Mouse (Mus musculus) ES-E14 (cell line): ENCODE measurements at regions not wholly inside any gene's neighbourhood (a gene's known extent, or its start where the extent isn't known, plus 50 kb on each side); places are given as distances from the start of the nearest gene placed in this dataset.

ENCODE experiments used
- DNase-seq: peaks from one replicate; pipeline ENCODE4 v3.0.0-alpha.2; 2013; ENCODE audit warnings: low read depth, low spot score
- H3K27ac ChIP-seq: 2 replicates; pipeline ENCODE4 v1.5.1; 2012; ENCODE audit warnings: low read depth, mild to moderate bottlenecking, low read length, moderate library complexity, mixed read lengths; ENCODE audit not compliant: poor library complexity, insufficient read depth, severe bottlenecking
- H3K36me3 ChIP-seq: 2 replicates; pipeline ENCODE4 v1.6.1; 2012; ENCODE audit warnings: mild to moderate bottlenecking, low read length, moderate library complexity, mixed read lengths; ENCODE audit not compliant: control insufficient read depth, poor library complexity, insufficient read depth, severe bottlenecking
- H3K4me1 ChIP-seq, 2 experiments: fragments of 150-350 bp in 1 of 2; sonication (generic) in 1 of 2; 2 replicates each; pipeline ENCODE4 v1.6.1; 2012; ENCODE audit warnings: low read length in 2 of 2, mild to moderate bottlenecking in 1 of 2, mixed read lengths in 1 of 2; ENCODE audit not compliant: control insufficient read depth in 2 of 2, insufficient read depth in 2 of 2, poor library complexity in 1 of 2
- H3K4me3 ChIP-seq, 2 experiments: fragments of 150-350 bp in 1 of 2; sonication (generic) in 1 of 2; 2 replicates each; pipeline ENCODE4 v1.5.1; 2012; ENCODE audit warnings: low read length in 2 of 2, low read depth in 1 of 2, mild to moderate bottlenecking in 1 of 2, mixed read lengths in 1 of 2; ENCODE audit not compliant: insufficient read depth in 1 of 2, poor library complexity in 1 of 2, severe bottlenecking in 1 of 2
- H3K9ac ChIP-seq: 2 replicates; pipeline ENCODE4 v1.6.1; 2012; ENCODE audit warnings: low read depth, mild to moderate bottlenecking, low read length, mixed read lengths; ENCODE audit not compliant: poor library complexity, insufficient read depth, severe bottlenecking
- H3K9me3 ChIP-seq: fragments of 150-350 bp; sonication (generic); 2 replicates; pipeline ENCODE4 v1.6.1; 2012; ENCODE audit warnings: low read depth, mild to moderate bottlenecking, low read length; ENCODE audit not compliant: control insufficient read depth, insufficient read depth
- CHD2 ChIP-seq: IDR thresholded peaks from 2 replicates; pipeline ENCODE4 v1.6.1; 2014; ENCODE audit warnings: mild to moderate bottlenecking, low read depth, low read length, inconsistent platforms
- HCFC1 ChIP-seq: IDR thresholded peaks from 2 replicates; pipeline ENCODE4 v1.6.1; 2012; ENCODE audit warnings: low read length, inconsistent platforms, borderline replicate concordance; ENCODE audit not compliant: insufficient read depth
- MAFK ChIP-seq: IDR thresholded peaks from 2 replicates; pipeline ENCODE4 v1.6.1; 2014; ENCODE audit warnings: mild to moderate bottlenecking, low read depth, low read length, inconsistent platforms; ENCODE audit not compliant: insufficient read depth
- ZC3H11A ChIP-seq: IDR thresholded peaks from 2 replicates; pipeline ENCODE4 v1.6.1; 2012; ENCODE audit warnings: low read depth, mild to moderate bottlenecking, inconsistent platforms, low read length, borderline replicate concordance
- ZNF384 ChIP-seq: IDR thresholded peaks from 2 replicates; pipeline ENCODE4 v1.6.1; 2012; ENCODE audit warnings: low read depth, low read length, inconsistent platforms
- in situ Hi-C, 2 experiments: fragments of 600-800 bp; cut with MboI; formaldehyde crosslinking; loops; one replicate each; pipeline ENCODE4 v1.15.1; 2025; ENCODE audit warnings: low sequenced_read_pairs in 2 of 2, inconsistent platforms in 1 of 2; ENCODE audit not compliant: unreplicated experiment in 2 of 2

- Histone ChIP-seq H3K27ac (no peak overlapping the region), H3K36me3 (no peaks in the 10 kb centered on the region), H3K9me3 (no peaks in the 10 kb centered on the region), H3K9ac (no peak overlapping the region), H3K4me1 (no peaks in the 10 kb centered on the region), H3K4me3 (no peak overlapping the region)
- TF ChIP-seq CHD2, result no peak
- TF ChIP-seq ZNF384, result no peak
- no peak for TF ChIP-seq HCFC1
- no peak for TF ChIP-seq ZC3H11A
- no peak for TF ChIP-seq MAFK
- in situ Hi-C loops, result no loop called here
- DNase-seq, result no peak
Measured at GRCm38 (mm10) chr13:71064590-71065307, 223.1 kb upstream of the Adamts16 start.

GRCm38 (mm10) chr13:71053361-71054264 is 212.0 kb upstream of the Adamts16 start:
- H3K27ac ChIP-seq, result no peak overlapping the region
- in situ Hi-C loops, result no loop called here
- H3K9me3 ChIP-seq, result no peaks in the 10 kb centered on the region
- peaks cover 0 to 2% of the 10 kb centered on the region in 2 experiments; a peak in 1 of 4 replicates for H3K4me1 ChIP-seq
- no peak overlapping the region for H3K4me3 ChIP-seq
- no peak overlapping the region for H3K9ac ChIP-seq
- DNase-seq, result no peak
- no peak for TF ChIP-seq ZC3H11A
- TF ChIP-seq CHD2, result no peak
- no peak for TF ChIP-seq HCFC1
- TF ChIP-seq ZNF384, result no peak
- TF ChIP-seq MAFK, result no peak
- H3K36me3 ChIP-seq, result no peaks in the 10 kb centered on the region

- Histone ChIP-seq H3K9me3 (no peaks in the 10 kb centered on the region), H3K9ac (no peak overlapping the region), H3K4me1 (peaks cover 0 to 2% of the 10 kb centered on the region in 2 experiments; a peak in 1 of 4 replicates), H3K36me3 (no peaks in the 10 kb centered on the region), H3K27ac (no peak overlapping the region), H3K4me3 (no peak overlapping the region)
- TF ChIP-seq ZNF384 (no peak), MAFK (no peak)
- DNase-seq, result peak; percentile 2
- in situ Hi-C loops, result no loop called here
Measured at GRCm38 (mm10) chr13:71050646-71051045, 209.0 kb upstream of the Adamts16 start.

- TF ChIP-seq ZNF384, result no peak
- H3K36me3 ChIP-seq, result no peaks in the 10 kb centered on the region
- in situ Hi-C loops, result no loop called here
- H3K4me3 ChIP-seq, result no peak overlapping the region
- no peaks in the 10 kb centered on the region for H3K9me3 ChIP-seq
- no peak overlapping the region for H3K27ac ChIP-seq
- no peak for DNase-seq
- H3K4me1 ChIP-seq, result no peaks in the 10 kb centered on the region
- no peak overlapping the region for H3K9ac ChIP-seq
Measured at GRCm38 (mm10) chr13:71036000-71036399, 194.4 kb upstream of the Adamts16 start.
